Mouse (Mus musculus): ENCODE results near the gene Olfr58. TPM values are rescaled to one million over a fixed set of nuclear protein-coding genes. Genes with fewer than 3 reads are reported as not detected.
"Not testable (repeated sequence)": the region's sequence is repeated elsewhere in the genome, so short reads cannot be mapped to it uniquely, and the experiment has no call there.

Gene Olfr58
- polyA plus RNA-seq (2012; rRNA removed), result not detected in 2 replicates

GRCm38 (mm10) chr9:19779983-19780382 is at the start of gene Olfr58:
Gene Olfr58, plus strand, starts transcription at chr9:19780283.
- DNase-seq (ENCODE audit: low spot score), result no peak

- DNase-seq (ENCODE audit: low spot score), result no peak
Measured at GRCm38 (mm10) chr9:19769136-19769535, 10.9 kb upstream of the Olfr58 start.

- DNase-seq (ENCODE audit: low spot score), result no peak
Measured at GRCm38 (mm10) chr9:19769701-19770100, 10.4 kb upstream of the Olfr58 start.

GRCm38 (mm10) chr9:19803000-19803399 is 22.9 kb downstream of the Olfr58 start:
- no peak for DNase-seq (ENCODE audit: low spot score)

- DNase-seq (ENCODE audit: low spot score), result not testable (repeated sequence)
Measured at GRCm38 (mm10) chr9:19804606-19805005, 24.5 kb downstream of the Olfr58 start, which contains the start of gene Olfr859. Gene Olfr859, plus strand, starts transcription at chr9:19804906.

Other genes starting within 250 kb of the Olfr58 start
- gene Olfr853, start 239.2 kb upstream of the Olfr58 start, polyA plus RNA-seq (2012; rRNA removed), result not detected in 2 replicates
- not detected in 2 replicates for gene Olfr854, start 212.9 kb upstream of the Olfr58 start, polyA plus RNA-seq (2012; rRNA removed)
- not detected in 2 replicates for gene Olfr855, start 197.7 kb upstream of the Olfr58 start, polyA plus RNA-seq (2012; rRNA removed)
- 20.5 and 21.4 TPM in 2 replicates for gene Zfp317, start 158.2 kb upstream of the Olfr58 start, polyA plus RNA-seq (2012; rRNA removed)
- gene Olfr857, start 70.8 kb upstream of the Olfr58 start, polyA plus RNA-seq (2012; rRNA removed), result 0.03 and 0.11 TPM in 2 replicates
- gene Olfr859, start 24.6 kb downstream of the Olfr58 start, polyA plus RNA-seq (2012; rRNA removed), result not detected in 2 replicates
- gene Olfr860, start 69.5 kb downstream of the Olfr58 start, polyA plus RNA-seq (2012; rRNA removed), result not detected in 2 replicates
- gene Olfr862, start 107.7 kb downstream of the Olfr58 start, polyA plus RNA-seq (2012; rRNA removed), result not detected in 2 replicates
- not detected in 2 replicates for gene Olfr77, start 136.6 kb downstream of the Olfr58 start, polyA plus RNA-seq (2012; rRNA removed)
- gene Olfr866, start 247.8 kb downstream of the Olfr58 start, polyA plus RNA-seq (2012; rRNA removed), result not detected in 2 replicates